Mouse (Mus musculus): Measurements from ENCODE around the gene Prc1.
A peak's percentile ranks its signal among the peaks of the same experiment; 100 is the strongest.

Gene Prc1

DNA sequence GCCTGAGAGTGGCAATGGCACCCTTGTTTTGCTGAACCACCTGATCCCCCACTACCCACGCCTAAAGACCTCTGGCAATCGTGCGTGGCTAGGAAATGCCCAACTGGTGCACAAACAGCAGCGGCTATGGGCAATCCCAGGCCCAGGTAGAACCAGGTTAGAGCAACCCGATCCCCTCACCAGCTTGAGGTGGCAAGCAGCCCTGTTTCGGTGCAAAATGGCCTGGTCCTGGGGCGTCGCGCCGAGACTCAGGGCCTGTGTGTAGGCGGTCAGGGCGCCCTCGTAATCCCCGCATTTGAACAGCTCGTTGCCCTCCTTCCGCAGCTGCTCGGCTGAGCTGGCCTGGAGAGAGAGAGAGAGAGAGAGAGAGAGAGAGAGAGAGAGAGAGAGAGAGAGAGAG, 45.1 kb downstream of the Prc1 start:
- DNase-seq, result peak in 1 of 2 experiments; percentile 32

DNA sequence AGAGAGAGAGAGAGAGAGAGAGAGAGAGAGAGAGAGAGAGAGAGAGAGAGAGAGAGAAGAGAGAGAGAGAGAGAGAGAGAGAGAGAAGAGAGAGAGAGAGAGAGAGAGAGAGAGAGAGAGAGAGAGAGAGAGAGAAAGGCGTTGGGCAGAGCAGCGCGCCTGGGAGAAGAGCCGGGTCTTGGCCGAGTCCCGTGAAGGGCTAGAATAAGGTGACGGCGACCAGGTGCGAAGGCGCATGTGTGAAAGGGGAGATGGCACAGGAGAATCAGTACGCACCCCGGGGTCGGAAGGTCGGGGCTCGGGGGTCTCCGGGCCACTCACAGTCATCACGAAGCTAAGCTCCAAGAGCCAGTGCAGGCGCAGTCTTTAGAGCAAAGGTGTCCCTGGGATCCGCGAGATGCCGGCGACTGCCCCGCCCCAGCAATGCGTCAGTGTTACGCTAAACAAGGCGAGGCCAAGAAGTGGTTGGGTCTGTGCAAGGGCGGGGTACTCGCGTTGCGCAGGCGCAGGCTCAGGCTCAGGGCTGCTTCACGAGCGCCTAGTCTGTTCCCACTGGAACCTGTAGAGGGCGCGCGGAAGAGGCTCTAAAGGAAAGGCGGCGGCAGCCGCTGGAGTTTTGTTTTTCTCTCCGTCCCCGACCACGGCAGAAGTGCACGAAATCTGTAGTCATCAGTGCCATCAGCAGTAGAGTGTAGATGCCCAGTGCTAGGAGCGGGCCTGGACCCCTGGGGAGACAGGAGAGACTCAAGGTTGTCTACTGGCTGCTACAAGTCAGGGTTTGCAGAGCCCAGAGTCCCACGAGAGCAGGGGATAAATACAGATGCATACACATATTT, 45.8 kb downstream of the Prc1 start:
- peak; percentile 98 to 99 for DNase-seq

- peak; percentile 80 to 84 for DNase-seq
Measured at GRCm38 (mm10) chr7:80340793-80341192, 46.5 kb downstream of the Prc1 start, which contains the start of gene Unc45a. Unc45a (minus strand) TSS chr7:80341005.

- no peak for DNase-seq
Measured at GRCm38 (mm10) chr7:80341793-80342192, 47.5 kb downstream of the Prc1 start.

GRCm38 (mm10) chr7:80342858-80343257, 48.6 kb downstream of the Prc1 start, which contains the start of gene Hddc3:
Hddc3 (plus strand) TSS chr7:80343104.
- peak; percentile 92 to 95 for DNase-seq

- DNase-seq, result no peak
Measured at GRCm38 (mm10) chr7:80343270-80344018, 49.2 kb downstream of the Prc1 start.

DNA sequence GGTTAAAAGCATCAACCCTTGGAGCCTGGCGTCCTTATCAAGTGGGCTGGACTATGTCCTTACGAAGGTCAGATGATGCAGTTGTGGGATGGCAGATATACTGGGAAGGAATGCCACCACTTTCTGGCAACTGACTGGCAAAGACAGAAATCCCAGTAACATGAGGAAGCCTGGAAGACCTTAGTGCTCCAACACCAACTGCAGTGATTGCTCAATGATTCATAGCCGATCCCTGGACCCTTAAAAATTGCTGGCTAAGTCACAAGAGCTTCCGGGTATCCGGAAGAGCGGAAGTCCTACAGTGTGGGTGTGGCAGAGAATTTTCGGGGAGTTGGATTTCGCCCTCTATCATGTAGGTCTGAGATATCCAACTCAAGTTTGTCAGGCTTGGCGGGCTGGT, 51.9 kb downstream of the Prc1 start:
- DNase-seq, result no peak

GRCm38 (mm10) chr7:80346830-80347229, 52.6 kb downstream of the Prc1 start:
- DNase-seq, result no peak

DNA sequence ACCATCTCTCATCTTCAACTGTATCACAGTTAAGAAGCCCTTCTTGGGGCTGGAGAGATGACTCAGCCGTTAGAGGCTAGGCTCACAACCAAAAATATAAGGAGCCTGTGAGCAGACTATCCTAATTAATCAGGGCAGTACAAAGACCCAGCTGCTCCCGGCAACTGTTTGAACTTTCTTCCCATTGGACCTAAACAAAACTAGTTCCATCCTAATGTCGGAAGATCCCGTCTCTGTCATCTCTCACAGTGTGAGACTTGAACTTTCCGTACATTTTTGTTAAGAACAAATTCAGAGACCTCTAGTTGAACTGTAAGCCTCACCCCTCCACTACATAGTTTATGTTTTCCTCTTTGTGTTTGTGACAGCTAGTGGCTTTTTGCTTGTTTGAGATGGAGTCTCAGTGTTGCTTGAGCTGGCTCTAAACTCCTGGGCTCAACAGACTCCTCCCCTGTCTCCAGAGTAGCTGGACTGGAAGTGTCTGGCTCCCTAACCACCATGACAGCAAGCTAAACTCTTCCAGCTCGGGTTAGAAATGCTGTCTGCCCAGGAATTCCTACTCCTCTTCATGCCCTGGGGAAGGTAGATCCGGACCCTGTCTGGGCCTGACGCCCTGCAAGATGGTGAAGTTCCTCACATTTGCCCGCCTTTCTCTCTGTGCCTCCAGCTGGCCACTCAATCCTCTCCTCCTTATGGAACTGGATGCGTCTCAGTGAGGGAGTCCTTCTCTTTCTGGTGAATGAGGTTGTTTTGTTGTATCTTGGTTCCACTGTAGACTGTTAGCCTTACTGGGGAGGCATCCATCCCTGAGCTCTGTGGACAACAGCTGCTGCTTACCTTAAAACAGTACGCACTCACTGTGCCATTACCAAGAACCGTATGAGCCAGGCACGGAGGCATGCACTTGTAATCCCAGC, 53.7 kb downstream of the Prc1 start:
- DNase-seq, result no peak

- no peak for DNase-seq
Measured at GRCm38 (mm10) chr7:80350808-80351207, 56.6 kb downstream of the Prc1 start.

- DNase-seq, result no peak
Measured at GRCm38 (mm10) chr7:80352920-80353319, 58.7 kb downstream of the Prc1 start.

DNA sequence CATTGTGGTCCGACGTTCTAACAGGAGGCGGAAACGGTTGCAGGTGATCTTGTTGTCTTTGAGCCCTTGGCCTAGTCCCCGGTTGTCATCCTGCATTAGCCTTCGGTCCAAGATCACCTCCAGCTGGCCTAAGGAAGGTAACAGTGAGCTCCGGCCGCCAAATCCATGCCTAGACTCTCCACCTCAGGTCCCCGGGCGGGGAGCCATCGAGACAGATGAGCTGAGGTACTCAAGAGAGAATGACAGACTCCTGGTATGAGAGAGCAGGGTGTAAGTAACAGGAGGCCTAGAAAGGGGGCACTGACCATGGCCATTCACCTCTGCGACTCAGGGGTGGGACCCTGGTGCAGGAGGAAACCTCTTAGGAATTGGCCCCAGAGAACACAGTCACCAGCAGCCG, 62.1 kb downstream of the Prc1 start:
- DNase-seq, result no peak

DNA sequence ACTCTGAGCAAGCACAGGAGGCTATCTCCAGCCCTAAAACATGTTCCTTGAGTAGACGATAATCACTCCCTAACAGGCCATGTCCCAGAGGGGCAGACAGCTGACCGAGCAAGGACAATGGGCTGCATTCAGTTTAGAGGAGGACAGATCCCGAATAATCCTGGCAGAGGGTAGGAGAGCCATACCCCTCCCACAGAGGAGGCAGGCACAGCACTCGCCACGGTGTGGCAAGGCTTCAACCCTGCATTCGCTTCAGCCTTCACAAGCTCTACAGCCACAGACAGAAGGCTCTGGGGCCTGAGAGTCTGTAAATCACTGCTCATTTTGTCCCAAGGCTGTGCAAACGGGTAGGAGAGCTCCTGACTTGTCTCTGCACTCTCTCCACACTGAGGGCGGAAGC, 62.9 kb downstream of the Prc1 start:
- no peak for DNase-seq

DNA sequence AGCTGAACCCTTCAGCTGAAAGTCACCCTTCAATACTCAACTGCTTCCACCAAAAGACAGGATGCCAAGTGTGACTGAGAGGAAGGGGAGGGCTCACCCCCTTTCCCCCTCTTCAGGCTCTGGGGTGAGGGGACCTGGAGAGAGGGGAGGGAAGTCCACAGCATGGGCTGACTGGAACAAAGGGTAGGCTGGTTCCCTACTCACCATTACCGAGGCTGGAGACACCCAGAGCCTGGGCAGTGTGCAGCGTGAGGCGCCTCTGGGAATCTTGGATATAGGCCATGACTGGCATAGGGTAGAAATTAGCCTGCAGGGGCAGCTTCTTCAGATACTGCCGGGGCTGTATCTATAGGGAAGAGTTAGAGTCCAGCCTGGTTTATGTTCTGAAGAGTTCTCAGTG, 63.8 kb downstream of the Prc1 start:
- no peak for DNase-seq

- DNase-seq, result no peak
Measured at GRCm38 (mm10) chr7:80360435-80360834, 66.2 kb downstream of the Prc1 start.

GRCm38 (mm10) chr7:80365759-80366158, 71.5 kb downstream of the Prc1 start:
- no peak for DNase-seq
